Mouse (Mus musculus) heart, postnatal 25 days (tissue): ENCODE measurements around the gene Cda. TPM values are rescaled to one million over a fixed set of nuclear protein-coding genes. Genes with fewer than 3 reads are reported as not detected.

Experiments used
- DNase-seq: peaks from one replicate; pipeline ENCODE4 v3.0.0; 2022; ENCODE audit warnings: low spot score
- intact Hi-C: fragments of 180-260 bp; cut with DNase I; formaldehyde crosslinking; loops from one replicate; pipeline ENCODE4 v1.15.1; 2025
- total RNA-seq, 2 experiments: library from RNA; stranded (reverse); gene quantifications; 2 replicates each; pipeline ENCODE4 v1.2.3; 2021

Gene Cda
- total RNA-seq, 2 experiments from 2014 or later = 1.3 to 1.8 TPM

DNA sequence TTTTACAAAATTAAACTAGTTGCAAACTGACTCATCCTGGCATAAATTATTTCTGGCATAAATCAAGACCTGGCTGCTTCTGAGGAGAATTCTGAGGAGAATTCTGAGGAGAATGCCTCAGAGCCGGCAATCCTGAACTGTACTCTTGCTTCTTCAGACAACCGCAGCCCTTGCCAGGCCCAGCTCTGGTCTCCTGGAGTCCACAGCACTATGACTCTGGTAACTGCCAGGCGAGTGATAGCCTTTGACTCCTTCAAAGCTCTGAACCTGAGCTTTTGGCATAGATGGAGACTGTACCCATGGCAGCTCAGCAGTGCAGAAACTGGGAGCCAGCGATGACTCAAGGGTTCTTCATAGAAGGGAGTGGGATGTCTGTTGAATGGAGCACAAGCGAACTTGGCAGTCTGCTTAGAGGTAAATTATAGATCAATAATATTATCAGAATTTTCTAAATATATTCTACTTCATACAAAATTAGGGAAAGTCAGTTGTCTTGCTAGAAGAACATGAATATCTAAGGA lies 3.3 kb upstream of the Cda start:
- intact Hi-C loops = no loop called here
- DNase-seq = no peak

DNA sequence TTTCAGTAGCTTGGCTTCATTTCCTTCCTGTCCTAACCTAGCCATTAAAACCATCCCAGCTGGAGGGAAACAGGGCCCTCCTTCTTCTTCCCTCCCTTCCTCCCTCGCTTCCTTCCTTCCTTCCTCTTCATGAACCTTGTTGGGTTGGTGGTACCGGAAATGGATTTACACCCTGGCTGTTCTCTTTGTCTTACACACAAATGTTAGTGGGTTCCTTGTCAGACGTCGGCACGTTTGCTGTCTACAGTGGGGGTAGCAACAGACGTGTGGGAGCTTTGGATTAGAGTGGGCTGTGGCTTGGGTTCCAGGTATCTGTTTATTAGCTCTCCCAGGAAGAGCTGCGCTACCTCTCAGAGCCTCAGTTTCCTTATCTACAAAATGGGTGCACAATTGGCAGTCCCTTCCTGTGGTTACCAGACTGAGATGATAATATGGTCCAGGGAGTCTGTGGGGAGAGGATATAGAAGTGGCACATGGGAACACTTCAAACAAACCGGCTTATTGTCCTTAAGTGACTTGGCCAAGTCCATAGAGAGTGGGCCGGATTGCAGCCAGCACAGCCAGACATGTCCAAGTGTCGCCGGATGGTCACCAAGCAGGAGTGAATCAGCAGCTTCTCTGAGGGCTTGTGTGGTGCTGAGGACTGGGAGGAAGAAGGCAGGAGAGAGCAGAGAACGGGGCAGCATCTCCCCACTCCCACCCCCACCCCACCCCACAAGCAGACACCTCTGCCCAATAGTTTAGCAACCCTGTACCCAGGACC lies 887 bp upstream of the Cda start:
- intact Hi-C loops = no loop called here
- DNase-seq = no peak

DNA sequence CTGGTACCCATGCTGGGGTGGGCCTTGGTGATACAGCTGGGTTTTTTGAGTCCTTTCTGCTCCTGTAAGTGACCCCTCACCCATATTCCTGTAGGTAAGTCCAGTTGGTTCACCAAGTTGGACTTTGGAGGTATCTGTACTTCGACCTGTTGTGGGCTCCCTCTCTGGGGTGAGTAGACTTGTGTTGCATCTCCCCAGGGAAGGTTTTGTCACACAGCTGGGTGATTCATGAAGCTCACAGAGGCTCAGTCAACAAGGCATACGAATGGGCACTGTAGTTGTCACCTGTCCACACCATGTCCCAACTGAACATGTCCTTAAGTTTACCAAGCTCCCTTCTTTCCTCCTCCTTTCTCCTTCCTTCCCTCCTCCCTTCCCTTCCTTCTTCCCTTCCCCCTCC lies 1.2 kb downstream of the Cda start:
- intact Hi-C loops = no loop called here
- DNase-seq = no peak

DNA sequence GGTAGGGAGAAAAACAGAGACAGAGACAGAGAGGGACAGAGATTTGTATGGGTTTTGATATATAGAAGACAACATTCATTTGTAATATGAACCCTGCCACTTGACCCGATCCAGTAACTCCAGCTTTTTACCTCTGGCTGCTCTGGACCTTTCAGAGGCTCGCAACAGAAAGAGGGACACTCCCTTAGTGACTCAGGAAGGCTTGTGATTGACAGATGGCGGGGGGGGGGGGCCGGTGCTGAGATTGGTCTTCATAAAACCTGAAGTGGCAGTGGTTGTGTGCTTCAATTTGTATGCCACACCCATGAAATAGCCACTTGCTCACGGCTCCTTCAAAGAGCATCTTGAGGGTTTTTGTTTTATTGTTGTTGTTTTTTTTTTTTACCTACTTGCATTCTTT lies 4.3 kb downstream of the Cda start:
- intact Hi-C loops = no loop called here
- DNase-seq = no peak

DNA sequence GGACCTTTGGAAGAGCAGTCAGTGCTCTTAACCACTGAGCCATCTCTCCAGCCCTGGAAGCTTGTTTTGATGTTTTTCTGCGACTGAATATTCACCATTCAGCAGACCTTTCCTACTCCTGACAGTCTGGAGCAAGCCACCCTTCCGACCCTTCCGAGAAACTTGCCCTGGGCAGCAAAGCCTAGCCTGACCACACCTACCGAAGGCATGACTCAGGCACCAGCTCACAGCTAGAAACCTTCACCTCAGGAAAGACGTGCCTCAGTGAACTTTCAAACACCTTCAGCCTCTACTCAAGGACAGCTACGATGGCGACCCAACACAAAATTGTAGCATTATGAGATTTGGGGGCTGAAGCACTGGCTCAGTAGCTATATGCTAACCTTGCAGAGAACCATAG lies 4.9 kb downstream of the Cda start:
- DNase-seq = no peak
- intact Hi-C loops = no loop called here

DNA sequence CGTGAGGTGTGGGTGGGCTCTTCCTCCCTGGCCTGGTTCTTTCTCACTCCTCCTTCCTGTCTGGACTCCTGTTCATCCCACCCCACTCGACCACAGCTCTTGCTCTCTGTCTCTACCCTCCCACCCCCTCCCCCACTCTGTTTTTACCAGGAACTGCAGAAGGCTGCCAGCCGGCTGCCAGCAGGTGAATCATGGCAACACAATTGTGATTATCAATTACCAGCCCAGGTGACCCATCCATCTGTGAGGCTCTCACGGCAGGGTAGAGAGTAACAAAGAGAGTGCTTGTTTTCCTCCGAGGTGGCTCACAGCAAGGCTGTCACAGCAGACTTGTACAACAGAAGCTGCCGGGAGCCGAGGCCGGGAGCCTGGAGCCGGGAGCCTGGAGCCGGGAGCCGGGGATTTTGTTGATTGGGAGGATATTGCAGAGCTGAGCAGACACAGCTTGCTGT lies 6.4 kb downstream of the Cda start:
- no peak for DNase-seq
- intact Hi-C loops = no loop called here

DNA sequence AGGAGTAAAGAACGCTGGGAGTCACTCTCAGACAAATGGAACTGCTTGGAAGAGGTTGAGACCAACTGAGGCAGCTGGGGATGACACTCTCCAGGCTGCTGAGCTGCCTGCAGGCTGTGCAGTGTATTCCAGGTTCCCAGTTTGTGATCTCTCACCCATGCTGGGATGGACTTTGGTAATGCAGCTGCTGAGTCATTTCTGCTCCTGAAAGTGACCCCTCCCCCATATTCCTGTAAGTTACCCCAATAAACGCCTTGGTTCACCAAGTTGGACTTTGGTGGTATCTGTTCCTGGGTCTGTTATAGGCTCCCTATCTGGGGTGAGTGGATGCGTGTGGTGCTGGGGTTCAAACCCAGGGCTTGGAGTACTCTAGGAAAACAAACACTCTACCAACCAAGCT lies 9.6 kb downstream of the Cda start:
- DNase-seq = no peak
- intact Hi-C loops = no loop called here

DNA sequence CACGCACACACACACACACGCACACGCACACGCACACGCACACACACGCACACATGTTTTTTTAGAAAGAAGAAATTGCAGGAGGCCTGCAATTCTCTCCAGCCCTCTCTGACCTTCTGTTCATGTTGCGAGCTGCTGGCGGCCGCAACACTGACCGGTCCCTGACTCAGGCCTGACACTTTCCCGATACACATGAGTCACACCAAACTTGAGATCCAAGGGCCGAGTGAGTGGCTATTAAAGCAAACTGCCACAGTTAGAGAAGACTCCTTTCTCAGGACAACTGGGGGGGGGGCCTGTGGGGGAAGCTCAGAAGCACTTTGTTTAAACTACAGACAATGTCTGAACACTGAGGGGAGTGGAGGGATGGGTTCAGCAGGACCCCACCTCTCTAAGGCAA lies 11.2 kb downstream of the Cda start:
- no peak for DNase-seq
- intact Hi-C loops = no loop called here

DNA sequence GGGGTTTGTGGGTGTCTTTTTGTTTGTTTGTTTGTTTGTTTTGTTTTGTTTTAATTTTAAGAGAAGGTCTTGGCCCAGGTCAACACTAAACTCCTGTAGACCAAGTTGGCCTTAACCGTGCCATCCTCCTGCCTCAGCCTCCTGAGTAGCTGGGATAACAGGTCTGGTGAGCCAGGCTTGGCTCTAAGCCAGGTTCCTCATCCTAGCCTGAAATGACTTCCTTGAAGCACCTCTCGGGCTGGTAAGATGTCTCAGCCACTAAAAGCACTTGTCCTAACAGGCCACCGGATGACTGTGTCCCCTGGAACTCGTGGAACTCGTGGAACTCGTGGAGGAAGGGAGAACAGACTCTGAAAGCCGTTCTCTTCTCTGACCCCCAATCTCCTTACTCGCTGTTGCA lies 11.7 kb downstream of the Cda start:
- intact Hi-C loops = no loop called here
- DNase-seq = no peak

DNA sequence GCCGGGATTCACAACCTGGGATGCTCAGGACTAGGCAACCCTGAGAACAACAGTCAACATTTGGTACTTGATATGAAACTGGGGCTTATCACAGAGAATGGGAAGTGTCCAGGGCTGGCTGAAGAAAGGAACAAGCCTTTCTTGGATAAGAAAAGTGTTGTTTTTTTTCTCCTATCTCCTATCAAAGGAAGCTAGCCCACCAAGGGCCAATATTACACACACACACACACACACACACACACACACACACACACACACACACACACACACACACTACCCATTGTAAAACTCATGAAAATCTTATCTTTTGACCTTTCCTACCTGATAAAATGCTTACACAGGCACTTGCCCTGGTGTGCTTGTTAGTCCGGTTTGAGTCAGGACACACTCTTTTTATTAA lies 12.3 kb downstream of the Cda start:
- intact Hi-C loops = no loop called here
- DNase-seq = no peak

DNA sequence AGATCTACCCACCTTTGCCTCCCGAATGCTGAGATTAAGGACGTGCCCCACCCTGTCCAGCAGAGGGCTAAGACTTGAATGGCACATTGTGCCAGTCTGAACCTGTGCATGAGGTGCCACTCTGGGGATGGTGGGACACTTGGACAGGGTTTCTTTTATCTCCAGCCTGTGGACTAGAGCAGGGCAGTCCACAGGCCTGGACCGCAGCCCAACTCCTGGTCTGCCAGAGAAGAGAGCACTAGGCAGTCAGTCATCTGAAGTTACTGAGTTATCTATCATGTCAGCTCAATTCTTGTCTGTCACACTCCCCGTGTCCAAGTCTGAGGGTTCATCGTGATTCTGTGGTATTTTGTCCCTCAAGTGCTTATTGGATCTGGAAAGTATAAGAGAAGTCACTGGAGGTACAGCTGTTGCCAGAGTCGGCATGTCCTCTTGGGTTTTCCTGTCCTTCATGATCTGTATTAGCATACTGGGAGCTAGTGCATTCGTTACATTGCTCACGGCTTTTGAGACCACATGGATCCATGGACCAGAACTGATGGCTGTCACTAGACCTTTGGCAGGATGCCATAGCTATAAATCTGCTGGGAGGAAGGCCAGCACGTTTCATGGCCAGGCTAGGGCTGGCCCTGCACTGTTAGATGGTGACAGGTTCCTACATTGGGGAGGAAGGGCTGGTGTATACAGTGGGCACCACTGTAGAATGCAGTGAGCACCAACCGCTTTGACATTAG lies 14.2 kb downstream of the Cda start:
- intact Hi-C loops = no loop called here
- no peak for DNase-seq

DNA sequence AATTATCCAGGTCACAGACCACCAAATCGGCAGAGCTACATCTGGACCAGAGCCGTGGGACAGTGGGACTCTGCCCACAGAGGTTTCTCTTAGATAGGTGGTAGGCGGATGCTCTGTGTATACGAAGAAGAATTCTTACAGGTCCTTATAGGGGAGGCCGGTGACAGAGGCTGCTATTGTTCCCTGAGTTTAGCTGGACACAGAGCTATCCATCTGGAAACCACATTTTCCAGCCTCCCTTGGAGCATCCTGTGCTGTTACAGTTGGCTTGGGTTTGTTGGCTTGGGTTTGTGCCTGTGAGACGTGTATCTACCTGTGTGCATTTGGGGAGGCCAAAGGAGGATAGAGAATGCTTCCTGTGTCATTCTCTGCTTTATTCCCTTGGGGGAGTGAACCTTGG lies 15.1 kb downstream of the Cda start:
- no peak for DNase-seq
- intact Hi-C loops = no loop called here

DNA sequence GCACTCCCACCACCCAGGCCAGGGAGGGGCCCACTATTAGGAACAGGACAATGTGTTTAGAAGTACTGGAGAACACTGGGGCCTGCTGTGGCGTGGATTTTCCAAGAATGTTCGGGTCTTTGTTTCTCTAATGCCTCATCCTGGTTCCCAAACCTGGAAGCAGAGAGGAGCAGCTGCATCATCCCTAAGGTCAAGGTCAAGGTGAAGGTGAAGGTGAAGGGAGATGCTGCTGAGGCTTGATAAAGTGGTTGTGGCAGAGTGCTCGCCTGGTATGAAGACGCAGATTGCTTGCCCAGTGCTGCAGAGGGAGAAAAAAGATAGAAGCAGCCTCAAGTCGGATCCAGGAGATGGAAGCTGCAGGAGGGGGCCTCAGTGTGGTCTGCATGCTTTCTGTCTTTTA lies 16.0 kb downstream of the Cda start:
- DNase-seq = no peak
- intact Hi-C loops = no loop called here

DNA sequence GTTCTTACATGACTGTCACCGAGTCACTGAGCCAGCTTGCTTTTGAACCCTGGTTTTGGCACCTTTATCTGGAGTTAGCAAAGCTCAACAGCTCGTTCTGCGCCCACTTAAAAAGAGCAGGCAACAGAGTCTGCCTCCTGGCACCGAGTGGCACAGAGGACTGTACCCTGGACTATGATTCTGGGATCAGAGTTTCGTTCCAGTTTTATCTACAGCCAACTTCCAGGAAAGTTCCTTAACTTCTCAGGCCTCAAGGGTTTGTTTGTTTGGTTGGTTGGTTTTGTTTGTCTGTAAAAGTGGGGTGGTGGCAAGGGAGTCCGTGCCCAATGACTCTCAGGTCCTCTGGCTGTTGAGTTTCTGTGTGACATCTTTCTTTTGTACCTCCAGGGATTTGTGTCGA lies 19.1 kb downstream of the Cda start:
- no peak for DNase-seq
- intact Hi-C loops = no loop called here

DNA sequence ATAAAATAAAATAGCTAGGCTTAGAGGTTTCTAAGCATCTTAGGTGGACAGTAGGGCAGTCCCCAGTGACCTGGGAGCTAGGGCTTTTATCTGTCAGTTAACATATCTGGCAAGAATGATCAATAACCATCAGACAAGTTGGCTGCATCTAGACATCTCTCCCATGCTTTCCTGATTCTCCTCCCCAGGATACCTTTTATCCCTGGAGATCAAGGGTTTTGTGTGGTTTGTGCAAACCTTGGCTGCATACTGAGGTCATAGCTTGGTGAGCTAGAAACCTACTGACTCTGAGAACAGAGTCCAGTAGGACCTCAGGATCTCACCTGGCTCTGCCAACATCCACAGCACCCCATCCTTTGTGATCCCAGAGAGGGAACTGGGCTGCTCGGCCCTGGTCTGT lies 20.5 kb downstream of the Cda start:
- no peak for DNase-seq
- intact Hi-C loops = no loop called here

DNA sequence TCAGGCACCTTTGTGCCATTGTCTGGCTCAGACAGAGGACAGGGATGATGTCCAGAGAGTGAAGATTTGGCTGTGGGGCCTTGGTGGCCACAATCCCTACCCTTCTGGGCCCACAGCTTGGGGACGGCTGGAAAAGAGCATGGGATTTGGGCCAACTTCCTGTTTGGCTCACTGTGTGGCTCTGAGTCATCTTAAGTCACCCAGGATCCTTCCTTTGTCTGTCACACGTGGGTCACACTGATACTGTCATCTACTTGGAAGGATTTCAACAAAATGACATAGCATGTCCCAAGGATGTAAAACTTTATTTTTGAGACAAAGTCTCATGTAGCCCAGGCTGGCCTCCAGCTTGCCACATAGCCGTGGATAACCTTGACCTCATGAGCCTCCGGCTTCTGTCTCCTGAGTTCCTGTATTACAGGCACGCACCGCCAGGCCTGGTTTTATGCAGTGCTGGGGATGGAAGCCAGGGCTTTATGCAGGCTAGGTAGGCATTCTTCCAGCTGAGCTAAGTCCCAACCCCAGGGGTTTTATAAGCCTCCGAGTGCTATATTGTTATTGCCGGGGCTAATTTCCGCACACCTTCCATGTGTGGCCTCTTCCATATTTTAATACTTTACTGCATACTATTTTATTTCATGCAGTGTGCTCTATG lies 22.8 kb downstream of the Cda start:
- DNase-seq = no peak

DNA sequence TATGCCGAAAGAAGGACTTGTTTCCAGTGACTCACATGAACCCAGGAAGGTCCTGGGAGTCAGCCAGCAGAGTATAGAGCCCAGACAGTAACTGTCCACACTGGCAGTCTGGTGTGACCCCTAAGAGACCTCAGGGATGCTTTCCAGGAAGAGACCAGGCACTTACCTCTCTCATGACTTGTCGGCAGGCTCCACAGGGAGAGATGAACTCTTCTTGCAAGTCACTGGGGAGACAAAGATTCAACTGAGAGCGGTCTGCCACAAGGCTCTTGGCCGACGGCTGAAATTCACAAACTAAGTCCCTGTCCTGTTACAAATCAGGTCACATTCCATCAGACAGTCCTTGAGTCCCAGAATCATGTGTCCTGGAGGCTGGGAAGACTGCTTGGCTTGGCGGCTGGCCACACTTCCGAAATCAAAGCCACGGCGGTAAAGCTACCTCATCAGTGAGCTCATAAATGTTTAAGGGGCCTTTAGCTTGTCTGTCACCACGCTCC lies 24.4 kb downstream of the Cda start:
- no peak for DNase-seq
- intact Hi-C loops = loop anchor here (5.0 kb wide), 1 partner anchor 34 kb away; no protein-coding TSS in a partner anchor

More for the DNA sequence above, 22.8 kb downstream of the Cda start:
- intact Hi-C loops = loop anchor here (5.0 kb wide), 1 partner anchor 32 kb away; no protein-coding TSS in a partner anchor

DNA sequence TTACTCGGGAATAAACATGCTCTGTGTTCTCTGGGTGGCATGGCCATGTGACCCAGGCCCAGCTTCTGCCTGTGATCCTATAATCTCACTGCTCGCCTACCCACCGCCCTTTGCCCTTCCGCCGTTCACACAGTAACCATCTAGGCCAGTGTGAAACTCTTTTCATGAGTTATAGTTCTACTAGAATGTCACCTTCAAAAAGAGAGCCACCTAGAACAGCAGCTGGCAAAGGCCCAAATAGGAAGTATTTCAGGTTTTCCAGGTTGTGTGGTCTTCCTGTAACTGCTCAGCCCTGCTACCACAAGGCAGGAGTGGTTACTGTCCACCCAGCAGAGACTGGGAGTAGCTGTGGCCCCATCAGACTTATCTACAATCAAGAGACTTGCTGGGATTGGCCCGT lies 25.0 kb downstream of the Cda start:
- intact Hi-C loops = loop anchor here (5.0 kb wide), 1 partner anchor 35 kb away; no protein-coding TSS in a partner anchor
- no peak for DNase-seq

DNA sequence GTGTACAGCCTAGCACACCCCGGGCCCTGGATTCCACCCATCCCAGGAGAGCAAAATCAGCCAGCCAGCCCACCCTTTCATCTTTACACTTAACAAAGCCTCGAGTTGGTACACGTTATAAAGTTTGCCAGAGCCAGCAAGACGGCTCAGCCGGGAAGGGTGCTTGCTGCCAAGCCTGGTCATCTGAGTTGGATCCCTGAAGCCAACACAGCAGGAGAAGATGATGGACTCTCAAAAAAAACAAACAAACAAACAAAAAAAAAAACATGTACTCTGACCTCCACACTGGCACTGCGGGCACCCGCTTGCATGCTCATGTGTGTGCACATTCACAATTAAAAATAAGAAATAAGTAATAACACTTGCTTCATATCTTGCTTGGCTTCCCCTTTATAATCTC lies 25.7 kb downstream of the Cda start:
- intact Hi-C loops = loop anchor here (5.0 kb wide), 1 partner anchor 35 kb away; no protein-coding TSS in a partner anchor
- DNase-seq = no peak

DNA sequence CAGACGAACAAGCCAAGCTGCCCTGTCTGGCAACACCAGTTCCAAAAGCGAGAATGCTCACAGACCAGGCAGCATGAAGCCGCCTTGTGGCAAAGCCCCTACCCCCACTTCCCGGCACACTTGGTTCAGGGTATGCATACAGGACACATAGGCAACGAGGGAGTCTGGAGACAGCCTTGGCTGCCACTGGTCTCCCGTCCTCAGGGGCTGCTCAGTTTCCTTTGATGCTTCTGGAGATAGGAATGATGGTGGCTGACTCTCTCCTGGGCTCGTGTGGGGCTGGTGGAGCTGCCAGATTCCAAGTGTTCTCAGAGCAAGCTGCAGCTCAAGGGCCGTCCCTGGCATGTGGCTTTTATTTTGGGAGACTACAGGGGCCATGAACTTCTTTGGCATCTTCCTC lies 26.4 kb downstream of the Cda start:
- no peak for DNase-seq
- intact Hi-C loops = loop anchor here (5.0 kb wide), 1 partner anchor 36 kb away; no protein-coding TSS in a partner anchor
